Mouse (Mus musculus) 416B (cell line): Measurements from ENCODE around the gene Got1.

ENCODE experiments used
- DNase-seq: peaks from one replicate; pipeline ENCODE4 v3.0.0; 2011; ENCODE audit warnings: low read depth

The Got1 gene

GRCm38 (mm10) chr19:43524187-43525103, at the start of gene Got1:
Gene Got1 (minus strand): TSS chr19:43524605.
- no peak for DNase-seq

- peak; percentile 61 for DNase-seq
These were observed 46.7 kb upstream of the Got1 start for GRCm38 (mm10) chr19:43570831-43571790.

GRCm38 (mm10) chr19:43569133-43569532, 44.7 kb upstream of the Got1 start:
- no peak for DNase-seq

- DNase-seq, result peak; percentile 29
These were observed 43.9 kb upstream of the Got1 start for GRCm38 (mm10) chr19:43568298-43568697.

- DNase-seq, result no peak
These were observed 38.8 kb upstream of the Got1 start for GRCm38 (mm10) chr19:43563166-43563565.

- DNase-seq, result no peak
These were observed 37.4 kb upstream of the Got1 start for GRCm38 (mm10) chr19:43561841-43562240.

- no peak for DNase-seq
These were observed 35.8 kb upstream of the Got1 start for GRCm38 (mm10) chr19:43560244-43560643.

- DNase-seq, result no peak
These were observed 27.1 kb upstream of the Got1 start for GRCm38 (mm10) chr19:43551493-43551890.

GRCm38 (mm10) chr19:43550706-43551492, 26.5 kb upstream of the Got1 start:
- no peak for DNase-seq

- DNase-seq, result no peak
These were observed 23.7 kb upstream of the Got1 start for GRCm38 (mm10) chr19:43548060-43548459.

- DNase-seq, result no peak
These were observed 22.1 kb upstream of the Got1 start for GRCm38 (mm10) chr19:43546337-43547117.

- no peak for DNase-seq
These were observed 11.0 kb upstream of the Got1 start for GRCm38 (mm10) chr19:43535372-43535771.

- no peak for DNase-seq
These were observed 6.5 kb upstream of the Got1 start for GRCm38 (mm10) chr19:43530921-43531320.

- peak; percentile 85 for DNase-seq
These were observed 5.9 kb upstream of the Got1 start for GRCm38 (mm10) chr19:43530197-43530770.

- DNase-seq, result no peak
These were observed 3.7 kb upstream of the Got1 start for GRCm38 (mm10) chr19:43528056-43528587.

GRCm38 (mm10) chr19:43527131-43527530, 2.7 kb upstream of the Got1 start:
- DNase-seq, result no peak

GRCm38 (mm10) chr19:43526025-43526424, 1.6 kb upstream of the Got1 start:
- DNase-seq, result no peak

- DNase-seq, result no peak
These were observed 1.2 kb upstream of the Got1 start for GRCm38 (mm10) chr19:43525566-43525965.

- DNase-seq, result no peak
These were observed 688 bp upstream of the Got1 start for GRCm38 (mm10) chr19:43525104-43525482.

GRCm38 (mm10) chr19:43523551-43523950, 854 bp downstream of the Got1 start:
- no peak for DNase-seq
